Mouse (Mus musculus): ENCODE measurements around the gene Cfd.
A peak's percentile ranks its signal among the peaks of the same experiment; 100 is the strongest.

The Cfd gene

GRCm38 (mm10) chr10:79861230-79862048, 29.2 kb upstream of the Cfd start:
- peak; percentile 83 for DNase-seq

GRCm38 (mm10) chr10:79862049-79862788, 28.4 kb upstream of the Cfd start:
- DNase-seq, result no peak

GRCm38 (mm10) chr10:79862925-79863324, 27.7 kb upstream of the Cfd start:
- DNase-seq, result no peak

- DNase-seq, result no peak
Measured at GRCm38 (mm10) chr10:79864351-79865188, 26.1 kb upstream of the Cfd start.

GRCm38 (mm10) chr10:79865189-79865601, 25.5 kb upstream of the Cfd start:
- no peak for DNase-seq

- DNase-seq, result no peak
Measured at GRCm38 (mm10) chr10:79865801-79866295, 24.8 kb upstream of the Cfd start.

- DNase-seq, result no peak
Measured at GRCm38 (mm10) chr10:79866601-79867000, 24.1 kb upstream of the Cfd start.

GRCm38 (mm10) chr10:79871845-79872244, 18.8 kb upstream of the Cfd start:
- no peak for DNase-seq

GRCm38 (mm10) chr10:79872862-79873261, 17.8 kb upstream of the Cfd start:
- DNase-seq, result no peak

GRCm38 (mm10) chr10:79873313-79873712, 17.3 kb upstream of the Cfd start:
- no peak for DNase-seq

- DNase-seq, result no peak
Measured at GRCm38 (mm10) chr10:79873715-79874289, 16.9 kb upstream of the Cfd start.

- peak; percentile 46 for DNase-seq
Measured at GRCm38 (mm10) chr10:79874290-79874862, 16.3 kb upstream of the Cfd start, which contains the start of the genes Prtn3 and Plppr3. TSS of gene Prtn3 (plus strand) at chr10:79874476. TSS of gene Plppr3 (minus strand) at chr10:79874634.

GRCm38 (mm10) chr10:79877174-79877573, 13.5 kb upstream of the Cfd start:
- peak; percentile 10 for DNase-seq

GRCm38 (mm10) chr10:79877757-79878156, 12.9 kb upstream of the Cfd start:
- DNase-seq, result peak; percentile 72

- peak; percentile 17 for DNase-seq
Measured at GRCm38 (mm10) chr10:79879527-79879926, 11.1 kb upstream of the Cfd start.

- DNase-seq, result peak; percentile 24
Measured at GRCm38 (mm10) chr10:79880721-79881120, 9.9 kb upstream of the Cfd start.

- DNase-seq, result peak; percentile 34
Measured at GRCm38 (mm10) chr10:79881981-79882380, 8.7 kb upstream of the Cfd start.

GRCm38 (mm10) chr10:79883297-79884084, 7.2 kb upstream of the Cfd start:
- DNase-seq, result peak; percentile 87

GRCm38 (mm10) chr10:79884446-79884845, 6.2 kb upstream of the Cfd start:
- peak; percentile 89 for DNase-seq

- peak; percentile 7 for DNase-seq
Measured at GRCm38 (mm10) chr10:79884938-79885337, 5.7 kb upstream of the Cfd start.

GRCm38 (mm10) chr10:79886054-79886453, 4.6 kb upstream of the Cfd start, which contains the start of gene Elane:
TSS of gene Elane (plus strand) at chr10:79886247.
- DNase-seq, result no peak

Measured in kidney, postnatal 14 days (tissue).